Mouse (Mus musculus) adrenal gland (tissue): ENCODE measurements around the gene Glyatl3.

ENCODE experiments used
- intact Hi-C: fragments of 180-260 bp; cut with DNase I; formaldehyde crosslinking; loops from one replicate; pipeline ENCODE4 v1.15.1; 2025
- long read RNA-seq, 2 experiments: library from polyadenylated mRNA; unstranded; transcript quantifications; one replicate each; pipeline ENCODE4 v2.0.0; 2020; ENCODE audit warnings: borderline replicate concordance in 1 of 2; ENCODE audit not compliant: insufficient replicate concordance in 1 of 2

Gene Glyatl3
- long read RNA-seq, experiment 1 = 0 reads
- long read RNA-seq, experiment 2 = 0 reads

- intact Hi-C loops = no loop called here
Observed at GRCm38 (mm10) chr17:40914250-40914649, at the start of gene Glyatl3. Gene Glyatl3, minus strand, starts transcription at chr17:40914350.

- intact Hi-C loops = no loop called here
Observed at GRCm38 (mm10) chr17:40948518-40948917, 34.4 kb upstream of the Glyatl3 start.

GRCm38 (mm10) chr17:40934420-40935231 lies 20.5 kb upstream of the Glyatl3 start, which contains the start of the genes Mut and Cenpq:
Gene Mut, plus strand, starts transcription at chr17:40934685.
Gene Cenpq, minus strand, starts transcription at chr17:40935047.
- intact Hi-C loops = no loop called here

- intact Hi-C loops = no loop called here
Observed at GRCm38 (mm10) chr17:40933985-40934384, 19.8 kb upstream of the Glyatl3 start.

- intact Hi-C loops = no loop called here
Observed at GRCm38 (mm10) chr17:40915499-40915898, 1.3 kb upstream of the Glyatl3 start.

GRCm38 (mm10) chr17:40904721-40905154 lies 9.4 kb downstream of the Glyatl3 start:
- intact Hi-C loops = no loop called here

- intact Hi-C loops = no loop called here
Observed at GRCm38 (mm10) chr17:40904056-40904597, 10.0 kb downstream of the Glyatl3 start.

- intact Hi-C loops = no loop called here
Observed at GRCm38 (mm10) chr17:40903345-40903744, 10.8 kb downstream of the Glyatl3 start.

- intact Hi-C loops = loop anchor here (5.0 kb wide), 1 partner anchor 68 kb away; no protein-coding TSS in a partner anchor
Observed at GRCm38 (mm10) chr17:40899783-40900363, 14.3 kb downstream of the Glyatl3 start.

- intact Hi-C loops = loop anchor here (5.0 kb wide), 1 partner anchor 65 kb away; no protein-coding TSS in a partner anchor
Observed at GRCm38 (mm10) chr17:40896863-40897262, 17.3 kb downstream of the Glyatl3 start.

- intact Hi-C loops = no loop called here
Observed at GRCm38 (mm10) chr17:40887849-40888536, 26.2 kb downstream of the Glyatl3 start.

GRCm38 (mm10) chr17:40885155-40885554 lies 29.0 kb downstream of the Glyatl3 start:
- intact Hi-C loops = no loop called here

- intact Hi-C loops = no loop called here
Observed at GRCm38 (mm10) chr17:40882172-40882571, 32.0 kb downstream of the Glyatl3 start.

GRCm38 (mm10) chr17:40879924-40880691 lies 34.0 kb downstream of the Glyatl3 start, which contains the start of gene 9130008F23Rik:
Gene 9130008F23Rik, minus strand, starts transcription at chr17:40880559.
- intact Hi-C loops = no loop called here

GRCm38 (mm10) chr17:40879528-40879923 lies 34.6 kb downstream of the Glyatl3 start:
- intact Hi-C loops = no loop called here

GRCm38 (mm10) chr17:40877741-40878140 lies 36.4 kb downstream of the Glyatl3 start:
- intact Hi-C loops = no loop called here

GRCm38 (mm10) chr17:40875568-40875967 lies 38.6 kb downstream of the Glyatl3 start:
- intact Hi-C loops = no loop called here

- intact Hi-C loops = no loop called here
Observed at GRCm38 (mm10) chr17:40874701-40875100, 39.4 kb downstream of the Glyatl3 start.

GRCm38 (mm10) chr17:40873582-40874011 lies 40.6 kb downstream of the Glyatl3 start:
- intact Hi-C loops = no loop called here

GRCm38 (mm10) chr17:40872626-40873025 lies 41.5 kb downstream of the Glyatl3 start:
- intact Hi-C loops = no loop called here
